Mouse (Mus musculus): Measurements from ENCODE around the gene Rasgrf1. TPM values are rescaled to one million over a fixed set of nuclear protein-coding genes. Genes with fewer than 3 reads are reported as not detected.

The Rasgrf1 gene
- total and polyA plus RNA-seq, 2 experiments from 2014 or later = 28.3 to 53.4 TPM

DNA sequence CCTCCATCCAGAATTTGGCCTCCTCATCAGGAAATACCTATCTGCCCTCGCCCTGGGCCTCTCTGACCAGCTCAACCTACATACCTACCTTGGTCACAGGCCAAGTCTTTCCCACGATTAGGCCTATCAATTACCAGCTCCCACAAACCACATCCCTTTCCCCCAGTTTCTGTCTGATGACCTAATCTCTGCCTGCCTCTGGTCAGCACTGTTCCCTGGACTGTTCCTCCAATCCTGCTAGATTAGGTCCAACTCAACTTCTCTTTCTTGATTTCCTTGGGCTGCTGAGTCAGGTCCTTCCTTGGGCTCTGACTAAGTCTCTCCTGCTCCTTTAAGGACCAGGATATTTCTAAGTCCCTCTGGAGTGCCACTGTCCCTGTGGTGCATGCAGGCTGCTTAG is 157.6 kb downstream of the Rasgrf1 start:
- no peaks in the 10 kb centered on the region for H3K4me1 ChIP-seq (ENCODE audit: insufficient read depth, low read length)
- no peak overlapping the region for H3K4me2 ChIP-seq (ENCODE audit: low read depth, low read length)
- no peaks in the 10 kb centered on the region for H3K36me3 ChIP-seq (ENCODE audit: insufficient read depth, low read length)
- no peaks in the 10 kb centered on the region for H3K9me3 ChIP-seq (ENCODE audit: low read length)
- no peak overlapping the region for H3K27ac ChIP-seq
- no peak overlapping the region for H3K4me3 ChIP-seq (ENCODE audit: low read length)
- no peak for DNase-seq (ENCODE audit: low spot score)
- no peak for TF ChIP-seq CTCF (IDR thresholded peaks at IDR 0.05; ENCODE audit: low read depth)
- H3K27me3 ChIP-seq (ENCODE audit: insufficient read depth, low read length) = no peaks in the 10 kb centered on the region
- ATAC-seq = no peak; the same call in 1 of the 2 replicates
- WGBS = 84% methylated on average over 2 of the region's 2 CpGs
- H3K9ac ChIP-seq (replicated peaks; ENCODE audit: low read length) = no peak overlapping the region

DNA sequence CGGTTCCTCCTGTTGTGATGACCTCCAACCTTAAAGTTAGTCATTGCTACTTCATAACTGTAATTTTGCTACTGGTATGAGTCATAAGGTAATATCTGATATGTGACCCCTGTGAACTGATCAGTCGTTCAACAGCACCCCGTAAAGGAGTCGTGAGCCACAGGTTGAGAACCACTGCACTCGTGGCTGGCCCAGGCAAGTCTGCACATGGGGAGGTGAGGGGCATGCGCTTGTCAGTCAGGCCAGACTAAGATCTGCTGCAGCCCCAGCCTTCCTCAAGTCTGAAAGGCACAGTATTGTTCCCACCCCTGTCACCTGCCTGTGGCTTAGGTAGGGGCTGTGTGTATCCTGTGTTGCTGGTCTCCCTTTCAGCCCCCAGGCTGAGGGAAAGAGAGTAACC is 159.1 kb downstream of the Rasgrf1 start:
- ATAC-seq = no peak

DNA sequence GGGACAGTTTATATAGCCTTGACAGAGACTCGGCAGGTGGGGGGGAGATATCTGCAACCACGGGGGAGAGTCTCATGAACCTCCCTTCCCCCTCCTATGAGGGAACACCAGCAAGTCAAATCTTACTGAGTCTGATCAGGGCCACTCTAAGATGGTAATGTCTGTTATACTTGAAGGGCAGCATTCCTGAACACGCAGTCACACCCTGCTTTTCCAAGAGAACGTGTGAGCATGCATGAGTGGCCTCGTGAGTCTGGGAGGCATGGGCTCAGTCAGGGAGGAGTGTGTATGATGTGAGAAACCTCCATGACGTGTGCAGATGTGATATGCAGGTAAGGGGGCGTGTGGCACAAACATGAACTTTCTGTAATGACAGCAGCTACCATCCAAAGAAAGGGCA is 159.8 kb downstream of the Rasgrf1 start:
- 84% methylated on average over 7 of the region's 7 CpGs for WGBS

More for the DNA sequence above, 159.1 kb downstream of the Rasgrf1 start:
- no peaks in the 10 kb centered on the region for H3K4me1 ChIP-seq (ENCODE audit: insufficient read depth, low read length)
- no peaks in the 10 kb centered on the region for H3K36me3 ChIP-seq (ENCODE audit: insufficient read depth, low read length)
- no peak overlapping the region for H3K4me2 ChIP-seq (ENCODE audit: low read depth, low read length)
- DNase-seq (ENCODE audit: low spot score) = no peak
- H3K9ac ChIP-seq (replicated peaks; ENCODE audit: low read length) = no peak overlapping the region
- no peaks in the 10 kb centered on the region for H3K9me3 ChIP-seq (ENCODE audit: low read length)
- 89% methylated on average over 6 of the region's 6 CpGs for WGBS
- H3K4me3 ChIP-seq (ENCODE audit: low read length) = no peak overlapping the region
- TF ChIP-seq CTCF (IDR thresholded peaks at IDR 0.05; ENCODE audit: low read depth) = no peak
- no peak overlapping the region for H3K27ac ChIP-seq
- H3K27me3 ChIP-seq (ENCODE audit: insufficient read depth, low read length) = no peaks in the 10 kb centered on the region

DNA sequence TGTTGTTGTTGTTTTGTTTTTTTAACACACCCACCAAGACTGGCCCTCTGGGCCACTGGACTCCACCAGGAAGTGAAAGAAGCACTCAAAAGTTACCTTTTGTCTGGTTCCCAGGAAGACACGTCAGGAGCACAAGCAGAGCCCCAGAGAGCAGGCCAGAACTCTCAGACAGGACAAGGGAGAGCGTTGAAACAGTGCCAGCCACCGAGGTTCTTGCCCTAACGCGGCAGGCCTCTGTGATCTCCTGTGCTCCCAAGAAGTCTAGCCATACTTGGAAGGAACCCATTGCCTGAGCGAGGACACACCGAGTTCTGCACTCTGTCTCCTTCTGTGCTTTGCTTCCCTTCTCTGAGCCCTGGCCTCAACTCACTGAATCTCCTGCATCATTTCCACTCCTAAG is 160.5 kb downstream of the Rasgrf1 start:
- 77% methylated on average over 7 of the region's 7 CpGs for WGBS
- H3K27ac ChIP-seq = no peak overlapping the region
- no peak for TF ChIP-seq CTCF (IDR thresholded peaks at IDR 0.05; ENCODE audit: low read depth)
- no peaks in the 10 kb centered on the region for H3K36me3 ChIP-seq (ENCODE audit: insufficient read depth, low read length)
- H3K27me3 ChIP-seq (ENCODE audit: insufficient read depth, low read length) = no peaks in the 10 kb centered on the region
- no peaks in the 10 kb centered on the region for H3K4me1 ChIP-seq (ENCODE audit: insufficient read depth, low read length)
- H3K9me3 ChIP-seq (ENCODE audit: low read length) = no peaks in the 10 kb centered on the region
- ATAC-seq (no peak), DNase-seq (ENCODE audit: low spot score) (no peak)
- no peak overlapping the region for H3K4me3 ChIP-seq (ENCODE audit: low read length)
- H3K4me2 ChIP-seq (ENCODE audit: low read depth, low read length) = no peak overlapping the region
- no peak overlapping the region for H3K9ac ChIP-seq (replicated peaks; ENCODE audit: low read length)

More for the DNA sequence above, 159.8 kb downstream of the Rasgrf1 start:
- Histone ChIP-seq H3K9ac (replicated peaks; ENCODE audit: low read length) (no peak overlapping the region), H3K27ac (no peak overlapping the region), H3K36me3 (ENCODE audit: insufficient read depth, low read length) (no peaks in the 10 kb centered on the region), H3K4me2 (ENCODE audit: low read depth, low read length) (no peak overlapping the region), H3K4me1 (ENCODE audit: insufficient read depth, low read length) (no peaks in the 10 kb centered on the region), H3K4me3 (ENCODE audit: low read length) (no peak overlapping the region), H3K27me3 (ENCODE audit: insufficient read depth, low read length) (no peaks in the 10 kb centered on the region), H3K9me3 (ENCODE audit: low read length) (no peaks in the 10 kb centered on the region)
- ATAC-seq (no peak), DNase-seq (ENCODE audit: low spot score) (no peak)
- TF ChIP-seq CTCF (IDR thresholded peaks at IDR 0.05; ENCODE audit: low read depth) = no peak

DNA sequence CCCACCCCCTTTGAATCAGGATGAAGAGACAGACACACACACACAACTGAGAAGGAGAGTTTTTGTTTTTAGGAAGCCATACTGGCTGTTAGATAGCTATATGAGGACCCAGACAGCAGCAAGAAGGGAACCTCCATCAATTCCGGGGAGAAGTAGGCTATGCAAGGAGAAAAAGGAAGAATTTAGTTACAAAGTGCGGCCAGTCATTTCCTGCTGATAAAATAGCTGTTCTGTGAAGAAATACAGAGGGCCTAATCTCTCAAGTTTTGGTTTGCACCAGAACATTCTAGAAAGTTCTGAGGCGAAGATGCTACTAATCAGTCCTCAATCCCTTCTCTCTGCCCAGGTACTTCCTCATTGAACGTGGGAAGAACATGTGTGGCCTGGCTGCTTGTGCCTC is 165.6 kb downstream of the Rasgrf1 start:
- 91% methylated on average over 4 of the region's 4 CpGs for WGBS
- no peaks in the 10 kb centered on the region for H3K4me1 ChIP-seq (ENCODE audit: insufficient read depth, low read length)
- ATAC-seq (no peak), DNase-seq (ENCODE audit: low spot score) (no peak)
- no peaks in the 10 kb centered on the region for H3K36me3 ChIP-seq (ENCODE audit: insufficient read depth, low read length)
- H3K9me3 ChIP-seq (ENCODE audit: low read length) = no peaks in the 10 kb centered on the region
- TF ChIP-seq CTCF (IDR thresholded peaks at IDR 0.05; ENCODE audit: low read depth) = no peak
- H3K4me2 ChIP-seq (ENCODE audit: low read depth, low read length) = no peak overlapping the region
- no peak overlapping the region for H3K27ac ChIP-seq
- H3K27me3 ChIP-seq (ENCODE audit: insufficient read depth, low read length) = no peaks in the 10 kb centered on the region
- H3K4me3 ChIP-seq (ENCODE audit: low read length) = no peak overlapping the region
- H3K9ac ChIP-seq (replicated peaks; ENCODE audit: low read length) = no peak overlapping the region

DNA sequence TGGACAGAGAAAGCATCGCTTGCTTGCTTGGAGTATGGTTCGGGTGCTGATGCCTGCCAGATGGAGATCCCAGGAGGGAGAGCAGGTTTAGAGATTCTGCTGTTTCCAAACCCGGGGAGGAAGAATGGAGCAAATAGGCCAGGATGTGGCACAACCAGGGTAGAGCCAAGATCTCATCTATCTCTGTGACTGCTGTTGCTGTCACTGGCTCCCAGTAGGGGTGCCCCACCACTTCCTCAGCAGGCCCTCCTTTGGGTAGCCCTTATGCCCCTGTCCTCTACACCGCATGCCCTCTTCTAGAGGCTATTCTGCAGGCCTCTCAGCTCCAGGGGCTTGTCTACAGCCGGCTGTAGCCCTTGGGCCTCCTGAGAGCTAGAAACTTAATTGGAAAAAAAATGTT is 166.4 kb downstream of the Rasgrf1 start:
- Histone ChIP-seq H3K4me1 (ENCODE audit: insufficient read depth, low read length) (no peaks in the 10 kb centered on the region), H3K36me3 (ENCODE audit: insufficient read depth, low read length) (no peaks in the 10 kb centered on the region), H3K4me3 (ENCODE audit: low read length) (no peak overlapping the region), H3K4me2 (ENCODE audit: low read depth, low read length) (no peak overlapping the region), H3K9me3 (ENCODE audit: low read length) (no peaks in the 10 kb centered on the region), H3K27ac (no peak overlapping the region), H3K27me3 (ENCODE audit: insufficient read depth, low read length) (no peaks in the 10 kb centered on the region), H3K9ac (replicated peaks; ENCODE audit: low read length) (no peak overlapping the region)
- no peak for ATAC-seq
- WGBS = 79% methylated on average over 5 of the region's 5 CpGs
- no peak for DNase-seq (ENCODE audit: low spot score)
- no peak for TF ChIP-seq CTCF (IDR thresholded peaks at IDR 0.05; ENCODE audit: low read depth)

Other genes starting within 250 kb of the Rasgrf1 start
- gene Tmed3, start 204.8 kb upstream of the Rasgrf1 start, total RNA-seq (2014; rRNA removed) = 68.2 and 70.4 TPM in 2 replicates
- 60.0 and 63.1 TPM in 2 replicates for gene Tmed3, start 204.8 kb upstream of the Rasgrf1 start, polyA plus RNA-seq (2015; fragmentation: Nextera tagmentation; extraction: Ambion mirVana)
- gene Ankrd34c, start 171.4 kb upstream of the Rasgrf1 start, total RNA-seq (2014; rRNA removed) = 1.8 and 2.8 TPM in 2 replicates
- 1.3 and 1.4 TPM in 2 replicates for gene Ankrd34c, start 171.4 kb upstream of the Rasgrf1 start, polyA plus RNA-seq (2015; fragmentation: Nextera tagmentation; extraction: Ambion mirVana)
- gene Ctsh, start 144.2 kb downstream of the Rasgrf1 start, total RNA-seq (2014; rRNA removed) = 31.5 and 36.2 TPM in 2 replicates
- 36.4 and 45.0 TPM in 2 replicates for gene Ctsh, start 144.2 kb downstream of the Rasgrf1 start, polyA plus RNA-seq (2015; fragmentation: Nextera tagmentation; extraction: Ambion mirVana)
- 178 and 179 TPM in 2 replicates for gene Morf4l1, start 204.9 kb downstream of the Rasgrf1 start, total RNA-seq (2014; rRNA removed)
- 527 and 556 TPM in 2 replicates for gene Morf4l1, start 204.9 kb downstream of the Rasgrf1 start, polyA plus RNA-seq (2015; fragmentation: Nextera tagmentation; extraction: Ambion mirVana)